Mouse (Mus musculus) megakaryocyte, embryonic 14.5 days (primary cell): ENCODE measurements at regions not wholly inside any gene's neighbourhood (a gene's known extent, or its start where the extent isn't known, plus 50 kb on each side); places are given as distances from the start of the nearest gene placed in this dataset.

Source experiments
- FLI1 ChIP-seq: IDR thresholded peaks from 2 replicates; pipeline ENCODE4 v1.6.1; 2012; ENCODE audit warnings: low read length, inconsistent platforms, mixed read lengths
- GATA1 ChIP-seq: IDR thresholded peaks from 3 replicates; pipeline ENCODE4 v1.6.1; 2012; ENCODE audit warnings: mixed read lengths, low read length, inconsistent platforms, borderline replicate concordance

DNA sequence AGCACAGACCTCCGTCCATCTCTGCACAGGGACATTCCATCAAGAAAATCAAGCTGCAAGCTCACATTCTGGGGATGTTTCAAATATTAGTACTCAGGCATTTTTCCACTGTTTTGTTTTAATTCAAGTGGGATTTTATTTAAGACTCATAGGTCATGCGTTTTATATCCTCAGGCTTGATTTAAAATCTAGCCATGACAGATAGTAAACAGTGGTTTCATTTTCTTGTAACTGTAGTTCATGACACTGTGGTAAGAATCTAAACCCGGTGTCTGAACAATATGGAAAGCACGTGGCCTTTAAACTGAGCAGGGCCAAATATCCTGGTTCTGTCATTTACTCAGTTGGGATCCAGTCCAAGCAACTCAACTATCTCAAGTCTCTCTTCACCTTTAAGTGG is 119.0 kb downstream of the Qpct start:
- TF ChIP-seq GATA1: no peak
- TF ChIP-seq FLI1: no peak
